Mouse (Mus musculus) embryonic facial prominence, embryonic 10.5 days (tissue): ENCODE data around the gene 1600002K03Rik. TPM values are rescaled to one million over a fixed set of nuclear protein-coding genes. Genes with fewer than 3 reads are reported as not detected.
A peak's percentile ranks its signal among the peaks of the same experiment; 100 is the strongest.
"Not testable (repeated sequence)": the region's sequence is repeated elsewhere in the genome, so short reads cannot be mapped to it uniquely, and the experiment has no call there.

ENCODE experiments used
- DNase-seq: peaks from one replicate; pipeline ENCODE4 v3.0.0-alpha.2; 2017; ENCODE audit warnings: low spot score
- H3K27ac ChIP-seq: fragments of 300-500 bp; sonication (generic); replicated peaks from 2 replicates; pipeline ENCODE4 v1.5.1; 2016; ENCODE audit warnings: mild to moderate bottlenecking
- H3K27me3 ChIP-seq: fragments of 300-500 bp; sonication (generic); replicated peaks from 2 replicates; pipeline ENCODE4 v1.6.1; 2016; ENCODE audit warnings: low read depth, mild to moderate bottlenecking; ENCODE audit not compliant: poor library complexity, severe bottlenecking
- H3K36me3 ChIP-seq: fragments of 300-500 bp; sonication (generic); replicated peaks from 2 replicates; pipeline ENCODE4 v1.6.1; 2016; ENCODE audit warnings: mild to moderate bottlenecking, moderate library complexity
- H3K4me1 ChIP-seq: fragments of 300-500 bp; sonication (generic); 2 replicates; pipeline ENCODE4 v1.6.1; 2016
- H3K4me3 ChIP-seq: fragments of 300-500 bp; sonication (generic); 2 replicates; pipeline ENCODE4 v1.5.1; 2016; ENCODE audit warnings: mild to moderate bottlenecking, moderate library complexity
- H3K9me3 ChIP-seq: fragments of 300-500 bp; sonication (generic); 2 replicates; pipeline ENCODE4 v1.6.1; 2016; ENCODE audit warnings: mild to moderate bottlenecking
- WGBS: fragments of 180-500 bp; shearing (Covaris S2); methylation state at CpG from one replicate; pipeline ENCODE4 v1.1.7; 2016; 5-methylcytosine and 5-hydroxymethylcytosine counted together
- polyA plus RNA-seq: library from polyadenylated mRNA; unstranded; fragments of >200 nt; fragmentation: Nextera tagmentation; extraction: Ambion mirVana; gene quantifications from 2 replicates; pipeline ENCODE4 v1.2.1, GENCODE M21; 2016

The 1600002K03Rik gene
- polyA plus RNA-seq, 1 experiment from 2014 or later, result 12.0 TPM

GRCm38 (mm10) chr10:80193976-80194375 lies 21.2 kb downstream of the 1600002K03Rik start:
- peaks cover 65% of the 10 kb centered on the region for H3K27me3 ChIP-seq
- 73% methylated on average over 6 of the region's 6 CpGs for WGBS
- no peaks in the 10 kb centered on the region for H3K9me3 ChIP-seq
- DNase-seq, result no peak
- H3K36me3 ChIP-seq, result peaks cover 4% of the 10 kb centered on the region
- H3K27ac ChIP-seq, result peak overlapping the region; percentile 12; the same call in 1 of the 2 replicates
- H3K4me3 ChIP-seq, result no peak overlapping the region
- H3K4me1 ChIP-seq, result peaks cover 54% of the 10 kb centered on the region

GRCm38 (mm10) chr10:80194441-80194840 lies 21.7 kb downstream of the 1600002K03Rik start:
- peaks cover 53% of the 10 kb centered on the region for H3K4me1 ChIP-seq
- no peak overlapping the region for H3K4me3 ChIP-seq
- H3K9me3 ChIP-seq, result no peaks in the 10 kb centered on the region
- WGBS, result 44% methylated on average over 8 of the region's 8 CpGs
- H3K27me3 ChIP-seq, result peaks cover 60% of the 10 kb centered on the region
- H3K36me3 ChIP-seq, result no peaks in the 10 kb centered on the region
- H3K27ac ChIP-seq, result peak overlapping the region; percentile 12
- DNase-seq, result no peak

GRCm38 (mm10) chr10:80196167-80196566 lies 23.4 kb downstream of the 1600002K03Rik start:
- Histone ChIP-seq H3K4me1 (peaks cover 40% of the 10 kb centered on the region), H3K4me3 (no peak overlapping the region), H3K36me3 (no peaks in the 10 kb centered on the region), H3K9me3 (no peaks in the 10 kb centered on the region), H3K27ac (no peak overlapping the region; the same call in 1 of the 2 replicates), H3K27me3 (peaks cover 43% of the 10 kb centered on the region)
- 91% methylated on average over 1 of the region's 1 CpGs for WGBS
- DNase-seq, result no peak

- Histone ChIP-seq H3K9me3 (no peaks in the 10 kb centered on the region), H3K27ac (peak overlapping the region; percentile 62), H3K36me3 (no peaks in the 10 kb centered on the region), H3K27me3 (peaks cover 35% of the 10 kb centered on the region), H3K4me1 (peaks cover 40% of the 10 kb centered on the region), H3K4me3 (peak overlapping the region; percentile 18; the same call in 1 of the 2 replicates)
- DNase-seq, result no peak
- 48% methylated on average over 33 of the region's 33 CpGs for WGBS
These were observed 24.2 kb downstream of the 1600002K03Rik start for GRCm38 (mm10) chr10:80196778-80197581.

- Histone ChIP-seq H3K27ac (no peak overlapping the region), H3K27me3 (peaks cover 11% of the 10 kb centered on the region; the same call in 1 of the 2 replicates), H3K9me3 (no peaks in the 10 kb centered on the region), H3K4me1 (peaks cover 32% of the 10 kb centered on the region), H3K36me3 (no peaks in the 10 kb centered on the region), H3K4me3 (peak overlapping the region; percentile 31; the same call in 1 of the 2 replicates)
- peak; percentile 86 for DNase-seq
- 57% methylated on average over 3 of the region's 3 CpGs for WGBS
These were observed 26.8 kb downstream of the 1600002K03Rik start for GRCm38 (mm10) chr10:80199440-80200008.

- no peak overlapping the region for H3K4me3 ChIP-seq
- peaks cover 39% of the 10 kb centered on the region for H3K4me1 ChIP-seq
These were observed 27.7 kb downstream of the 1600002K03Rik start for GRCm38 (mm10) chr10:80200485-80200884.

GRCm38 (mm10) chr10:80204055-80204454 lies 31.3 kb downstream of the 1600002K03Rik start:
- H3K4me3 ChIP-seq, result no peak overlapping the region
- peaks cover 42% of the 10 kb centered on the region for H3K4me1 ChIP-seq
- no peaks in the 10 kb centered on the region for H3K9me3 ChIP-seq
- no peaks in the 10 kb centered on the region for H3K36me3 ChIP-seq
- 27% methylated on average over 7 of the region's 7 CpGs for WGBS
- peaks cover 33% of the 10 kb centered on the region for H3K27me3 ChIP-seq
- peak overlapping the region; percentile 59; the same call in 1 of the 2 replicates for H3K27ac ChIP-seq
- DNase-seq, result no peak

More at GRCm38 (mm10) chr10:80200485-80200884, 27.7 kb downstream of the 1600002K03Rik start:
- 67% methylated on average over 6 of the region's 6 CpGs for WGBS
- DNase-seq, result no peak
- H3K36me3 ChIP-seq, result no peaks in the 10 kb centered on the region
- peaks cover 13% of the 10 kb centered on the region; the same call in 1 of the 2 replicates for H3K27me3 ChIP-seq
- H3K27ac ChIP-seq, result peak overlapping the region; percentile 15; the same call in 1 of the 2 replicates
- H3K9me3 ChIP-seq, result no peaks in the 10 kb centered on the region

GRCm38 (mm10) chr10:80207201-80207600 lies 34.5 kb downstream of the 1600002K03Rik start:
- no peak for DNase-seq
- Histone ChIP-seq H3K27ac (no peak overlapping the region), H3K36me3 (no peaks in the 10 kb centered on the region), H3K4me1 (peaks cover 41% of the 10 kb centered on the region), H3K9me3 (no peaks in the 10 kb centered on the region), H3K27me3 (peaks cover 45% of the 10 kb centered on the region), H3K4me3 (no peak overlapping the region)
- WGBS, result 40% methylated on average over 1 of the region's 1 CpGs

- peaks cover 41% of the 10 kb centered on the region for H3K4me1 ChIP-seq
- no peak overlapping the region for H3K27ac ChIP-seq
- H3K4me3 ChIP-seq, result no peak overlapping the region
- peaks cover 45% of the 10 kb centered on the region for H3K27me3 ChIP-seq
- H3K9me3 ChIP-seq, result no peaks in the 10 kb centered on the region
- no peaks in the 10 kb centered on the region for H3K36me3 ChIP-seq
- WGBS, result 41% methylated on average over 10 of the region's 10 CpGs
- DNase-seq, result no peak
These were observed 34.9 kb downstream of the 1600002K03Rik start for GRCm38 (mm10) chr10:80207676-80208075.

- H3K4me3 ChIP-seq, result no peak overlapping the region
- H3K36me3 ChIP-seq, result no peaks in the 10 kb centered on the region
- H3K9me3 ChIP-seq, result no peaks in the 10 kb centered on the region
- no peak for DNase-seq
- peaks cover 45% of the 10 kb centered on the region for H3K27me3 ChIP-seq
- H3K27ac ChIP-seq, result no peak overlapping the region
- peaks cover 41% of the 10 kb centered on the region for H3K4me1 ChIP-seq
- 75% methylated on average over 4 of the region's 4 CpGs for WGBS
These were observed 35.5 kb downstream of the 1600002K03Rik start for GRCm38 (mm10) chr10:80208248-80208647.

GRCm38 (mm10) chr10:80208841-80209371 lies 36.2 kb downstream of the 1600002K03Rik start:
- no peak for DNase-seq
- WGBS, result 10% methylated on average over 24 of the region's 24 CpGs
- peaks cover 38% of the 10 kb centered on the region for H3K4me1 ChIP-seq
- H3K27ac ChIP-seq, result peak overlapping the region; percentile 16; the same call in 1 of the 2 replicates
- peaks cover 45% of the 10 kb centered on the region for H3K27me3 ChIP-seq
- H3K4me3 ChIP-seq, result peak overlapping the region; percentile 33
- H3K9me3 ChIP-seq, result no peaks in the 10 kb centered on the region
- no peaks in the 10 kb centered on the region for H3K36me3 ChIP-seq

GRCm38 (mm10) chr10:80211547-80212103 lies 38.9 kb downstream of the 1600002K03Rik start:
- H3K4me3 ChIP-seq, H3K9me3 ChIP-seq, DNase-seq, H3K36me3 ChIP-seq, H3K27ac ChIP-seq: not testable (repeated sequence)
- 69% methylated on average over 7 of the region's 7 CpGs for WGBS
- H3K4me1 ChIP-seq, result peaks cover 38% of the 10 kb centered on the region
- H3K27me3 ChIP-seq, result peaks cover 43% of the 10 kb centered on the region
